24 mouse cellular contexts compared by ENCODE assay signal in genomic region chr2:172856549-172856948, GRCm38 (mm10).
DNase-seq lines count a peak whose midpoint lies in the region; ATAC-seq and TF ChIP-seq lines count a peak whose summit lies in the region.
"Had no signal": no experiment of that assay in that cellular context is flagged by ENCODE, and none has a peak within 500 bp of the region (broad histone marks: within the 10 kb centered on the region; RNA-seq: fewer than 3 reads in every experiment).

No protein-coding gene starts in this region.

- DNase-seq in embryo, embryonic 10 days (ENCODE audit: low spot score): peak; percentile 28
- DNase-seq in embryo, embryonic 9.5 days (ENCODE audit: extremely low spot score): no peak
- DNase-seq in kidney, adult 11 months: peak; percentile 33
- no peak for DNase-seq in ES-E14 (ENCODE audit: low read depth, low spot score)
- no peak for DNase-seq in layer of hippocampus, adult 9-10 months (ENCODE audit: low spot score)
- no peak for DNase-seq in adrenal gland, postnatal 36 days
- DNase-seq: cerebellum, adult 11 months; cerebellum, adult 9-11 months; gastrocnemius, postnatal 14 days; heart, adult 11 months; kidney, postnatal 4 days; layer of hippocampus, adult 9-11 months; lung, embryonic 14.5 days; midbrain, embryonic 14.5 days had no signal

- H3K9me3 ChIP-seq in kidney, embryonic 15.5 days (replicated peaks): no peaks in the 10 kb centered on the region
- H3K9me3 ChIP-seq in ES-E14 (ENCODE audit: control insufficient read depth, insufficient read depth, low read depth, low read length): no peaks in the 10 kb centered on the region
- H3K9me3 ChIP-seq in intestine, postnatal 0 days (ENCODE audit: control insufficient read depth): no peaks in the 10 kb centered on the region
- H3K9me3 ChIP-seq: embryonic facial prominence, embryonic 12.5 days; forebrain, embryonic 15.5 days; heart, embryonic 15.5 days; neural tube, embryonic 12.5 days had no signal

- H3K4me2 ChIP-seq in kidney, embryonic 15.5 days: no peak overlapping the region
- peak overlapping the region; percentile 38 for H3K4me2 ChIP-seq in intestine, postnatal 0 days (replicated peaks; ENCODE audit: low read depth)
- H3K4me2 ChIP-seq: embryonic facial prominence, embryonic 12.5 days; forebrain, embryonic 15.5 days; heart, embryonic 15.5 days; lung, embryonic 14.5 days; neural tube, embryonic 12.5 days had no signal

- H3K36me3 ChIP-seq in kidney, embryonic 15.5 days: no peaks in the 10 kb centered on the region
- H3K36me3 ChIP-seq in ES-E14 (ENCODE audit: control insufficient read depth, insufficient read depth, low read length, poor library complexity, severe bottlenecking): no peaks in the 10 kb centered on the region
- no peaks in the 10 kb centered on the region for H3K36me3 ChIP-seq in intestine, postnatal 0 days (ENCODE audit: control insufficient read depth, insufficient read depth)
- H3K36me3 ChIP-seq: embryonic facial prominence, embryonic 12.5 days; forebrain, embryonic 15.5 days; heart, embryonic 15.5 days; neural tube, embryonic 12.5 days had no signal

- H3K27me3 ChIP-seq in kidney, embryonic 15.5 days: 0 out of 2 replicates have a peak, but pooled peaks cover 3% of the 10 kb centered on the region
- H3K27me3 ChIP-seq in intestine, postnatal 0 days (replicated peaks; ENCODE audit: control insufficient read depth, insufficient read depth, low read length): no peaks in the 10 kb centered on the region
- H3K27me3 ChIP-seq: embryonic facial prominence, embryonic 12.5 days; forebrain, embryonic 15.5 days; heart, embryonic 15.5 days; neural tube, embryonic 12.5 days; Patski had no signal

- no peak overlapping the region for H3K9ac ChIP-seq in kidney, embryonic 15.5 days
- H3K9ac ChIP-seq in ES-E14 (ENCODE audit: insufficient read depth, low read depth, low read length, poor library complexity, severe bottlenecking): peak overlapping the region; percentile 9; the same call in 1 of the 2 replicates
- no peak overlapping the region for H3K9ac ChIP-seq in intestine, postnatal 0 days (ENCODE audit: low read depth, low read length)
- H3K9ac ChIP-seq: embryonic facial prominence, embryonic 12.5 days; forebrain, embryonic 15.5 days; heart, embryonic 15.5 days; liver, embryonic 14.5 days; lung, embryonic 14.5 days; neural tube, embryonic 12.5 days had no signal

- 51% methylated on average over 2 of the region's 2 CpGs for WGBS in kidney, embryonic 15.5 days
- 54% methylated on average over 2 of the region's 2 CpGs for WGBS in intestine, postnatal 0 days

- H3K4me3 ChIP-seq in kidney, embryonic 15.5 days (replicated peaks): no peak overlapping the region
- H3K4me3 ChIP-seq in ES-E14 (ENCODE audit: insufficient read depth in 1 of 2, low read depth in 1 of 2, low read length in 2 of 2, poor library complexity in 1 of 2, severe bottlenecking in 1 of 2): peak overlapping the region; percentile 6 to 65
- H3K4me3 ChIP-seq in intestine, postnatal 0 days (ENCODE audit: low read depth, low read length): no peak overlapping the region
- H3K4me3 ChIP-seq: embryonic facial prominence, embryonic 12.5 days; forebrain, embryonic 15.5 days; heart, embryonic 15.5 days; megakaryocyte, embryonic 14.5 days; neural tube, embryonic 12.5 days had no signal

- in situ Hi-C loops in ES-E14 (cut with MboI; ENCODE audit: low sequenced_read_pairs in 2 of 2, unreplicated experiment in 2 of 2): no loop called here

- H3K27ac ChIP-seq in kidney, embryonic 15.5 days: no peak overlapping the region
- no peak overlapping the region for H3K27ac ChIP-seq in ES-E14 (ENCODE audit: insufficient read depth, low read depth, low read length, poor library complexity, severe bottlenecking)
- H3K27ac ChIP-seq in intestine, postnatal 0 days (ENCODE audit: low read depth, low read length): peak overlapping the region; percentile 74
- H3K27ac ChIP-seq: embryonic facial prominence, embryonic 12.5 days; forebrain, embryonic 15.5 days; heart, embryonic 15.5 days; hindbrain, postnatal 0 days; liver, embryonic 14.5 days; neural tube, embryonic 12.5 days had no signal

- ATAC-seq in kidney, embryonic 15.5 days (replicated peaks; ENCODE audit: low FRiP score): no peak
- peak; percentile 72 for ATAC-seq in intestine, postnatal 0 days
- ATAC-seq: forebrain, embryonic 15.5 days; hindbrain, postnatal 0 days; Patski had no signal

- peaks cover 29% of the 10 kb centered on the region for H3K4me1 ChIP-seq in kidney, embryonic 15.5 days
- peaks cover 4 to 8% of the 10 kb centered on the region in 2 experiments for H3K4me1 ChIP-seq in ES-E14 (ENCODE audit: control insufficient read depth in 2 of 2, insufficient read depth in 2 of 2, low read length in 2 of 2, poor library complexity in 1 of 2)
- no peaks in the 10 kb centered on the region; the same call in 1 of the 2 replicates for H3K4me1 ChIP-seq in intestine, postnatal 0 days (replicated peaks; ENCODE audit: control insufficient read depth, insufficient read depth, low read length)
- H3K4me1 ChIP-seq: forebrain, embryonic 15.5 days; megakaryocyte, embryonic 14.5 days; neural tube, embryonic 12.5 days had no signal

- TF ChIP-seq CTCF in intestine, postnatal 0 days (IDR thresholded peaks at IDR 0.05; ENCODE audit: low read depth): no peak

TF ChIP-seq in ES-E14, 5 proteins besides CTCF, POLR2A, EP300 and RAD21:
- TF ChIP-seq ZNF384 (IDR thresholded peaks at IDR 0.05; ENCODE audit: low read depth, low read length) (no peak), MAFK (IDR thresholded peaks at IDR 0.05; ENCODE audit: insufficient read depth, low read depth, low read length) (no peak), HCFC1 (IDR thresholded peaks at IDR 0.05; ENCODE audit: borderline replicate concordance, insufficient read depth, low read length) (no peak), CHD2 (IDR thresholded peaks at IDR 0.05; ENCODE audit: low read depth, low read length) (no peak), ZC3H11A (IDR thresholded peaks at IDR 0.05; ENCODE audit: borderline replicate concordance, low read depth, low read length) (no peak)

Comparison
In these comparisons a context has a peak if more than half of its experiments do, and no peak if none do; other contexts are left out.
1. DNase-seq: peak in embryo, embryonic 10 days (single experiment) and kidney, adult 11 months (single experiment); none in embryo, embryonic 9.5 days (single experiment), ES-E14 (single experiment), layer of hippocampus, adult 9-10 months (single experiment) and adrenal gland, postnatal 36 days (0 of 2).
2. H3K4me3 ChIP-seq: peak in ES-E14 (2 of 2); none in kidney, embryonic 15.5 days (single experiment) and intestine, postnatal 0 days (single experiment).